Mouse (Mus musculus) B cell, adult 67 days (primary cell): ENCODE data around the gene Ddx27. TPM values are rescaled to one million over a fixed set of nuclear protein-coding genes. Genes with fewer than 3 reads are reported as not detected.

Source experiments
- total RNA-seq, 2 experiments: library from RNA; stranded (reverse); gene quantifications; 4 replicates each; pipeline ENCODE4 v1.2.4; 2023

The Ddx27 gene
- 100 to 1,000 TPM; 104 to 108 TPM for total RNA-seq

GRCm38 (mm10) chr2:167014702-167015381, at the start of gene Ddx27:
Ddx27 (plus strand) TSS chr2:167015193.

GRCm38 (mm10) chr2:166995796-166996532, 19.0 kb upstream of the Ddx27 start, which contains the start of gene Stau1:
Stau1 (minus strand) TSS chr2:166996299.

GRCm38 (mm10) chr2:167062965-167063880, 48.2 kb downstream of the Ddx27 start, which contains the start of gene Znfx1:
Znfx1 (minus strand) TSS chr2:167063015.

Other genes starting within 250 kb of the Ddx27 start
- gene Trp53rkb, start 222.7 kb upstream of the Ddx27 start, total RNA-seq, result 10 to 100 TPM in 1 of 2 experiments, 1 to 10 TPM in 1; 9.3 to 17.0 TPM
- 10 to 100 TPM; 67.6 to 73.0 TPM for gene Arfgef2, start 209.6 kb upstream of the Ddx27 start, total RNA-seq
- 10 to 100 TPM; 92.0 to 96.2 TPM for gene Cse1l, start 109.2 kb upstream of the Ddx27 start, total RNA-seq
- gene Stau1, start 18.9 kb upstream of the Ddx27 start, total RNA-seq, result 10 to 100 TPM; 67.6 to 71.0 TPM
- 10 to 100 TPM; 61.9 to 73.2 TPM for gene Znfx1, start 47.8 kb downstream of the Ddx27 start, total RNA-seq
- gene Kcnb1, start 175.0 kb downstream of the Ddx27 start, total RNA-seq, result 1 to 10 TPM; 4.9 to 6.3 TPM
- gene Ptgis, start 225.4 kb downstream of the Ddx27 start, total RNA-seq, result not detected